Mouse (Mus musculus) olfactory bulb, adult 2 months (tissue): Measurements from ENCODE around the gene Fastkd5. TPM values are rescaled to one million over a fixed set of nuclear protein-coding genes. Genes with fewer than 3 reads are reported as not detected.
"Not testable (repeated sequence)": the region's sequence is repeated elsewhere in the genome, so short reads cannot be mapped to it uniquely, and the experiment has no call there.

Source experiments
- H3K27ac ChIP-seq: fragments of 200-500 bp; 2 replicates; pipeline ENCODE4 v1.5.1; 2012; ENCODE audit warnings: low read depth, low read length; ENCODE audit not compliant: insufficient read depth
- H3K4me1 ChIP-seq: fragments of 200-500 bp; 2 replicates; pipeline ENCODE4 v1.6.1; 2012; ENCODE audit warnings: low read length; ENCODE audit not compliant: control insufficient read depth, insufficient read depth
- H3K4me3 ChIP-seq: fragments of 200-500 bp; 2 replicates; pipeline ENCODE4 v1.5.1; 2012; ENCODE audit warnings: mild to moderate bottlenecking, low read depth, low read length, moderate library complexity; ENCODE audit not compliant: insufficient read depth
- CTCF ChIP-seq: fragments of 200-500 bp; IDR thresholded peaks from 2 replicates; pipeline ENCODE4 v1.5.1; 2012; ENCODE audit warnings: low read depth, mild to moderate bottlenecking, low read length, moderate library complexity; ENCODE audit not compliant: insufficient read depth
- POLR2A ChIP-seq: fragments of 200-500 bp; IDR thresholded peaks from 2 replicates; pipeline ENCODE4 v1.6.1; 2012; ENCODE audit warnings: mild to moderate bottlenecking, low read depth, low read length, moderate library complexity; ENCODE audit not compliant: insufficient read depth
- WGBS: fragments of 180-500 bp; shearing (Covaris S2); methylation state at CpG from one replicate; pipeline ENCODE4 v1.1.7; 2018; 5-methylcytosine and 5-hydroxymethylcytosine counted together
- polyA plus RNA-seq: library from polyadenylated mRNA; stranded (reverse); fragments of >200 nt; gene quantifications from 2 replicates; pipeline ENCODE4 v1.2.4, GENCODE M21; 2012; ENCODE audit warnings: low replicate concordance; ENCODE audit not compliant: missing spikeins, insufficient read depth, insufficient read length

The Fastkd5 gene
- polyA plus RNA-seq, 1 experiment = not detected

DNA sequence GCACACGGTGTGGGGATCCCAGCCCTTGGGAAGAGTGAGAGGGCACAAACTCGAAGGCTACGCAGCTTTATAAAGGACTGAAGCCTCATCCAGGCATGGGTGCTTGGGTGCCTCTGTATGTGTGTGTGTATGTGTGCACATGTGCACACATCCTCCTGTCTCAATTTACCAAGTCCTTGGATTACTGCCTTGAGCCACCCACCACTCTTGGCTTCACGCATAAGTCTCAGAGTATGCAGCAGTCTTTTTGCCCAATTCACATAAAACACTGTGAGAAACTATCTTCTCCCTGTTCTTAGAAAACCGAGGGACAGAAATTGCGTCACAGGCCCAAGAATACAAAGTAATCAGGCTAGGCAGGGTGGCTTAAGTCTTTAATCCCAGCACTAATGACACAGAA is 43.8 kb downstream of the Fastkd5 start:
- Histone ChIP-seq H3K4me1 (peaks cover 9% of the 10 kb centered on the region), H3K4me3 (no peak overlapping the region), H3K27ac (no peak overlapping the region)
- WGBS = 88% methylated on average over 6 of the region's 6 CpGs
- TF ChIP-seq CTCF = no peak
- TF ChIP-seq POLR2A = no peak

DNA sequence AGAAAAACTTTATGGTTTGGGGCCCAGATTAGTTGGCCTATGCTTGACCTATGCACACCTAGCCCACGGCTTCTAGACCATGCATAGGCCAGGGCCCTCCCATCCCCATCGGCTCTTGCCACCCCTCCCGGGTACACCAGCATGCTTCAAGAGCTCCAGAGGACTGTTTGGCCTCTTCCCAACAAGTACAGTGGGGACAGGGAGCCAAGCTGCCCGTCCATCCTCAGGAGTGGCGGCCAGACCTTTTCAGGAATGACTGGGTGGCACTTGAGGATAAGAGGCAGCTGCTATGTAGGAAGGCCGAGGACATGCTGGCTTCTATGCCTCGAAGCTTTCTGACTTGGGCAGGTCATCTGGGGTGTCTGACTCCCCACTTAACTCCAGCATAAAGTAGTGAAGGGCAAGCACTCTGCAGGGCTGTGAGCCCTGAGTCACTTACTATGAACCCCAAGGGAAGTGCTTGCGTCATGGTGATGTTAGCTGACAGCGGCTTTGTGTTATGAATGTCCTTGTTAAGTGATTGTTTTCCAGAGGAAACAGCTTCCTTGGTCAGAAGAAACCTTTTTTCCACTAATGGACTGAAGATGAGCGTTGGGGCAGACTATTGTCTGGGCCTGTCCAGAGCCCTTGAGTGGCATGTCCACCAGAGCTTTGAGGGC is 45.8 kb downstream of the Fastkd5 start:
- H3K4me3 ChIP-seq = no peak overlapping the region
- TF ChIP-seq POLR2A (no peak), CTCF (no peak)
- H3K27ac ChIP-seq = no peak overlapping the region
- whole genome bisulfite sequencing = 85% methylated on average over 10 of the region's 10 CpGs
- H3K4me1 ChIP-seq = peaks cover 22% of the 10 kb centered on the region

DNA sequence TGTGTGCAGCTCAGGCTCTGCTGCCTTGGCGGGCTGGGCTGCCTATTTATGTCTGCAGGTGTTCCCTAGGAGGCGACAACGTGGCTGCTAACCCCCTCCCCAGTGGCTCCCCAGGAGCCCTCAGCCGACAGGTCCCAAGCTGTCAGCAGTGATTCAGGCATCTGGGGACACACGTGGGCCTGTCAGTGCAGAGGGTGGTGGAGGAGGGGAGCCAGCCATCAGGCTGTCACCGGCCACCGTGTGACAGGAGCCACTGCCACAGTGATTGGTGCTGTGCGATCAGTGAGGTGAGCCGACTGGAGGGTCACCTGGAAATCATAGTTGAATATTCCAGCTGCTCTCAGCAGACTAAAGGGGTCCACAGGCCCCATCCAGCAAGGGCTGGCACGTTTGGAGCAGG is 47.3 kb downstream of the Fastkd5 start, which contains the start of gene Avp:
TSS of gene Avp (minus strand) at position 3 of the 400 bp plus-strand sequence.
- Histone ChIP-seq H3K4me1 (peaks cover 23% of the 10 kb centered on the region), H3K27ac (no peak within 1 kb of the TSS), H3K4me3 (no peak within 1 kb of the TSS)
- 48% methylated on average over 10 of the region's 10 CpGs for WGBS
- TF ChIP-seq CTCF (no peak), POLR2A (no peak)

DNA sequence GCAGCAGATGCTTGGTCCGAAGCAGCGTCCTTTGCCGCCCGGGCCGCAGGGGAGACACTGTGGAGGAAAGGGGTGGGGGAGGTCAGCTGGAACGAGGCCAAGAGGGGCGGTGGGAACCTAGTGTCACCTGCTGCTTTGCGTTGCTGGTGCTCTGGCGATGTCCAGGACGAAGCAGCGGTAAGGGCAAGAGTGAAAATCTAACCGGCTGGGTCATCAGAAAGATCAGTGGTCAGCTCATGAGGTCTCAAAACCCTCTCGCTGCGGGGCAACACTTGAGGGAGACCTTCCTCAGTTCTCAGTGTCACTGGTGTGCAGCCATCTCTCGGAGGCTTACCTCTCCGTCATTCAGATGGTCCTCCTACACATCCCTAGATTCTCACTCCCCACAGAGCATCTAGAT is 48.6 kb downstream of the Fastkd5 start:
- no peak overlapping the region for H3K4me3 ChIP-seq
- no peak overlapping the region for H3K27ac ChIP-seq
- H3K4me1 ChIP-seq = peaks cover 22% of the 10 kb centered on the region
- 6% methylated on average over 16 of the region's 16 CpGs for WGBS
- TF ChIP-seq CTCF (no peak), POLR2A (no peak)

DNA sequence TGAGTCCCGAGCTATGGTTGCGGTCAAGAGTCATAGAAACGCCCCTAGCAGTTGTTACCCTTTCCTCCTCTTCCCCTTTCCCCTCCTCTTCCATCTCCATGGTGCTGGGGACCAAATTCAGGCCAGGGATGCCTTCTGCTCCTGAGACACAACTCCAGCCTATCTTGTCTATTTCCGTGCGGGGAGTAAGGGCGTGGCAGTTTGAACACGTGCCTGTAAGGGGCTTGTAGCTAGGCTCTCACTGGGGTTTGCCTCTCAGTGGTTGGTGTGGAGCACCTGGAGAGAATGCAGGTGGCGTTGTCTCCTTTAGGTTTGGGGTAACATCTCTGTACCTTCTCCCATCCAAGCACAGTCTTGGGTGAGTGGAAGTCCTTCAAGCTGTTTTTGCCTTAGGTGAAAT is 50.0 kb downstream of the Fastkd5 start:
- Histone ChIP-seq H3K4me1 (peaks cover 22% of the 10 kb centered on the region), H3K27ac (no peak overlapping the region), H3K4me3 (no peak overlapping the region)
- 15% methylated on average over 8 of the region's 8 CpGs for WGBS
- TF ChIP-seq CTCF (no peak), POLR2A (no peak)

DNA sequence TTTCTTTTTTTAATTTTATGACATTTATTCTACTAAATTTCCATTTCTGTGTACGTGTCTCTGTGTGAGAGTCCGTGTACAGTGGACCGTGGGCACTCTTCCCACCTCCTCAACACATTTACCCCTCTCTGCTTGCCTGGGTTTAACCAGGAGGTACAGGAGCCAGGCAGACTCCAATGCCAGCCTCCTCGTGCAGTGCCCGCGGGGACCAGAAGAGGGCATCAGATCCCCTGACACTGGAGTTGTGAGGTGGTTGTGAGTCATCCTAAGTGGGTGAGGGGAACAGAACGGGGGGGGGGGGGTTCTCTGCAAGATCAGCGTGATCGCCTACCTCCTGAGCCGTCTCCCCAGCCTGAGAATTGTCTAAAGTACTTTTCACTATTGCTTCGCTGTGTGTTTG is 51.7 kb downstream of the Fastkd5 start:
- Histone ChIP-seq H3K4me3 (no peak overlapping the region), H3K27ac (no peak overlapping the region), H3K4me1 (peaks cover 22% of the 10 kb centered on the region)
- TF ChIP-seq POLR2A = no peak
- peak; percentile 74 for TF ChIP-seq CTCF
- 6% methylated on average over 11 of the region's 11 CpGs for WGBS

DNA sequence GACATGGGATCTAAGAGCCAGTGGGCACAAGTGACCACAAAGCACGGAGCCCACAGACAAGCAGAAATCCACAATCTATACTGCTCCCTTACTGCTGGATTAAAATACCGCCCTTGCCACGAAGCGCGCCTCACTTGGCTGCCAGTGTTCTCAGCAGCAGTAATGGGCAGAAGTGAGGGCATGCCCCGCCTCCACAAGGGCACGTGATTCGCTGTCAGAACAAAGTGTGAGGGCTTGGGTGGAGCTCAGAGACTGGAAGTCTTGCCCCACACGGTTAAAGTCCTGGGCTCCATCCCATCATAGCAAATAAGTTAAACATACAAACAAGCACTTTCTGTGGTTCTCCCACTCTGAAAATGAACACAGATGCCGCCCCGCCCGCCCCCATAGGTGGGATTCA is 52.2 kb downstream of the Fastkd5 start:
- TF ChIP-seq POLR2A (no peak), CTCF (no peak)
- WGBS = 8% methylated on average over 12 of the region's 12 CpGs
- Histone ChIP-seq H3K4me3 (no peak overlapping the region), H3K4me1 (peaks cover 22% of the 10 kb centered on the region), H3K27ac (no peak overlapping the region)

DNA sequence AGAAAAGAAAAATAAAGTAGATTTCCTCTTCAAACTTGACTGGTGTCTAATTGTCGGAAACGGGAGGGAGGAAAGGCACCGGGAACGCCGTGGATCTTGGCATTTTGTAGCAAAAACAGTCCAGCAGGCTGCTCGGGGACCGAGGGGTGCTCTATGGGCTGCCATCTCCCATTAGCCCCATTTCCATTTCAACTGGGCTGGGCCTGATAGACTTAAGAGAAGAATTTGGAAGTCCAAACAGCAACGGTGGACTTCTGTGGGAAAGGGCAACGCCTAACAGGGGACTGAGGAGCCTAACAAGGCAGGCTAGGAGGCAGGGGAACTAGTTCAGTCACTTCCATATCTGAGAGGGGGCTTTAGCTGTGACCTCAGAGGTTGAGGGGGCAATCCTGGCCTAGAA is 52.8 kb downstream of the Fastkd5 start:
- Histone ChIP-seq H3K27ac (no peak overlapping the region), H3K4me1 (peaks cover 22% of the 10 kb centered on the region), H3K4me3 (no peak overlapping the region)
- TF ChIP-seq POLR2A = no peak
- no peak for TF ChIP-seq CTCF
- WGBS = 34% methylated on average over 9 of the region's 9 CpGs

DNA sequence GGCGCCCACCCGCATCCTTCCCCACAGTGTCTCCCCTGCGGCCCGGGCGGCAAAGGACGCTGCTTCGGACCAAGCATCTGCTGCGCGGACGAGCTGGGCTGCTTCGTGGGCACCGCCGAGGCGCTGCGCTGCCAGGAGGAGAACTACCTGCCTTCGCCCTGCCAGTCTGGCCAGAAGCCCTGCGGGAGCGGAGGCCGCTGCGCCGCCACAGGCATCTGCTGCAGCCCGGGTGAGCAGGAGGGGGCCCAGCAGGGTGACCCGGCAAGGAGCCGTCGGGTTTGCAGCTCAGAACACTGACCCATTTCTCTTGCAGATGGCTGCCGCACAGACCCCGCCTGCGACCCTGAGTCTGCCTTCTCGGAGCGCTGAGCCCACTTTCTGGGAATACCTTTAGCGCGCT is 53.3 kb downstream of the Fastkd5 start:
- not testable (repeated sequence) for H3K27ac ChIP-seq, H3K4me3 ChIP-seq
- WGBS = 10% methylated on average over 32 of the region's 32 CpGs
- H3K4me1 ChIP-seq = peaks cover 22% of the 10 kb centered on the region

DNA sequence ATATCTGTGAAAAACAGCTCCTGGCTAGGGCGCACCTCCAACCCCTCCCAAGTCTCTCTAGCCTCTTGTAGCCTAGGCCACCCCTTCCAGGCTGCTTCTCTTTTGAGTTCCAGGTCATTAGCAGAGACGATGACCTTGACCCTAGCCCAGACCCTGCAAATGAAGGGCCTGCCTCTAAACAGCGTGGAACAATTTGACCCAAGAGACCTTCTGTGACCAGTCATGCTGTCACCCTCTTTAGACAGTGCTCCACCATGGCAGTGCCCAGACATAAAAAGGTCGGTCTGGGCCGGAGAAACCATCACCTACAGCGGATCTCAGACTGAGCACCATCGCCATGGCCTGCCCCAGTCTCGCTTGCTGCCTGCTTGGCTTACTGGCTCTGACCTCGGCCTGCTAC is 54.0 kb downstream of the Fastkd5 start, which contains the start of gene Oxt:
TSS of gene Oxt (plus strand) at position 301 of the 400 bp plus-strand sequence.
- Histone ChIP-seq H3K27ac (no peak within 1 kb of the TSS), H3K4me1 (peaks cover 18% of the 10 kb centered on the region), H3K4me3 (no peak within 1 kb of the TSS)
- no peak for TF ChIP-seq CTCF
- TF ChIP-seq POLR2A = no peak
- WGBS = 78% methylated on average over 9 of the region's 9 CpGs
